Comparison of ENCODE assay signal across 12 mouse cellular contexts in the genomic region with DNA sequence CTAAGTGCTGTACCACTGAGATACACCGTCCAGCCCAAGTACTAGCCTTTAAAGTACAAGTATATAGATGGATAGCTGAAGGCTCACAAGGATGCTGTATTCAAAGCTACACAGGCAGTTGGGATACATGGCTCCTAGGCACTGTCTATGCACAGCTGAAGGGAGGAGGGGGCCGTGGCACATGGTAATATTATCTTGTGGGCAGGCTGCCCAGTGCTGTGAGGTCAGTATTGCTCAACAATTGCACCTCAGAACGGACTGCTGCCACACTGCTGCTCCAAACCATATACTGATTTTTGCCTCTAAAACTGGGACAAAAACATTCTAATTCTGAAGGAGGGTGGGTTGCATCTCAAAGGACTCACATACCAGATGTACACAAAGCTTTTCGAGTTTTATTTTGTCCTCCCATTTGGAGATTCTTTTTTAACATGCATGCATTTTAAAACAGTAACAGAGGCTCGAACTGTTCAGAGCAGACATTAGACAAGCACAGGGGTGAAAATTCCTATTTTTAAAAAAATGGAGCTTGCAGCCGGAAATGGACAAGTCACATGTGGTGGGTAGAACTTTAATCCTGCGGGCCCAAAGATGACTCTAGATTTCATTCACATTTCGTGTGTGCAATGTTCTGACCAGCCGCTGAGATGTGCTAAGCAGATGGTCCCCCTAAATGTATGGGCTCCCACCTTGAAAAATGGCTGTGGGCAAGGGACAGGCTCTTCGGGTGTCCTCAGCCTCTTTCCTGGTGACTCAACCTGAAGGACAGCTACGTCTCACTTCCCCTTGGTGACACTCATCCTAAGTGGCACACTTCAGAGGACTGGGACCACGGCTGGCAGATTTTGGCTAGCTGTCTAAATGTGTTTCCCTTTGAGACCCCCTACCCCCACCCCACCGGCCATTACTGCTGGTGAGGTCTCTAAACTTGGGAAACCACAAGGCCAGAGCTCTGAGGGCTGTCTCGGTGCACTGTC. TPM values are rescaled to one million over a fixed set of nuclear protein-coding genes. Genes with fewer than 3 reads are reported as not detected.
DNase-seq lines count a peak whose midpoint lies in the region; ATAC-seq and TF ChIP-seq lines count a peak whose summit lies in the region.
"Had no signal": no experiment of that assay in that cellular context is flagged by ENCODE, and none has a peak within 500 bp of the region (broad histone marks: within the 10 kb centered on the region; RNA-seq: fewer than 3 reads in every experiment).

No protein-coding gene starts in this region.

- DNase-seq in cerebellum, postnatal 14 days: peak; percentile 35 to 52
- DNase-seq in cerebellum, adult 8-10 months: no peak
- no peak for DNase-seq in Muller cell, postnatal 12 days (ENCODE audit: inconsistent ontology term)
- no peak for DNase-seq in midbrain, embryonic 14.5 days
- DNase-seq: embryo, embryonic 11 days; layer of hippocampus, postnatal 36 days had no signal

- WGBS in liver, embryonic 16.5 days (ENCODE audit: insufficient replicate concordance): 73% methylated on average over 14 of the region's 14 CpGs
- WGBS in liver, embryonic 12.5 days (ENCODE audit: insufficient replicate concordance): 68% methylated on average over 14 of the region's 14 CpGs
- whole genome bisulfite sequencing in midbrain, embryonic 14.5 days: 94% methylated on average over 14 of the region's 14 CpGs

- no peaks in the 10 kb centered on the region for H3K27me3 ChIP-seq in liver, embryonic 16.5 days (ENCODE audit: control insufficient read depth, insufficient read depth, low read depth, low read length)
- no peaks in the 10 kb centered on the region for H3K27me3 ChIP-seq in liver, embryonic 12.5 days (replicated peaks)
- no peaks in the 10 kb centered on the region for H3K27me3 ChIP-seq in midbrain, embryonic 14.5 days (ENCODE audit: control insufficient read depth, insufficient read depth, low read length)

- no peak overlapping the region for H3K27ac ChIP-seq in liver, embryonic 16.5 days (ENCODE audit: low read length)
- no peak overlapping the region for H3K27ac ChIP-seq in liver, embryonic 12.5 days
- 0 out of 2 replicates have a peak overlapping the region, but pooled peaks have one; percentile 27 for H3K27ac ChIP-seq in embryonic fibroblast, embryonic 13.5 days (ENCODE audit: insufficient read depth, low read length)
- no peak overlapping the region for H3K27ac ChIP-seq in midbrain, embryonic 14.5 days (replicated peaks; ENCODE audit: low read depth, low read length)
- H3K27ac ChIP-seq: midbrain, embryonic 10.5 days; stomach, postnatal 0 days had no signal

- TF ChIP-seq POLR2A in embryonic fibroblast, embryonic 13.5 days (IDR thresholded peaks at IDR 0.05; ENCODE audit: low read depth, low read length): no peak

- no peak overlapping the region for H3K9ac ChIP-seq in liver, embryonic 16.5 days (ENCODE audit: low read depth, low read length)
- no peak overlapping the region for H3K9ac ChIP-seq in liver, embryonic 12.5 days
- H3K9ac ChIP-seq in midbrain, embryonic 14.5 days (replicated peaks; ENCODE audit: low read length): no peak overlapping the region

- H3K4me3 ChIP-seq in liver, embryonic 16.5 days (ENCODE audit: low read depth, low read length): no peak overlapping the region
- no peak overlapping the region for H3K4me3 ChIP-seq in liver, embryonic 12.5 days
- H3K4me3 ChIP-seq in embryonic fibroblast, embryonic 13.5 days (ENCODE audit: insufficient read depth, low read length): no peak overlapping the region
- no peak overlapping the region for H3K4me3 ChIP-seq in midbrain, embryonic 14.5 days (replicated peaks; ENCODE audit: low read depth, low read length)
- H3K4me3 ChIP-seq: midbrain, embryonic 10.5 days had no signal

- ATAC-seq in liver, embryonic 16.5 days (ENCODE audit: low read depth): peak; percentile 64
- ATAC-seq in liver, embryonic 12.5 days: no peak
- peak; percentile 41; the same call in 1 of the 2 replicates for ATAC-seq in megakaryocyte, adult 5-6 weeks (ENCODE audit: poor library complexity, severe bottlenecking)
- no peak for ATAC-seq in midbrain, embryonic 14.5 days (ENCODE audit: low FRiP score, low TSS enrichment)

- H3K9me3 ChIP-seq in liver, embryonic 16.5 days (replicated peaks; ENCODE audit: control insufficient read depth, low read length): no peaks in the 10 kb centered on the region
- no peaks in the 10 kb centered on the region for H3K9me3 ChIP-seq in liver, embryonic 12.5 days (replicated peaks)
- H3K9me3 ChIP-seq in midbrain, embryonic 14.5 days (ENCODE audit: control insufficient read depth, low read length): no peaks in the 10 kb centered on the region
- H3K9me3 ChIP-seq: midbrain, embryonic 10.5 days had no signal

- no peak overlapping the region for H3K4me2 ChIP-seq in liver, embryonic 16.5 days (ENCODE audit: low read depth, low read length)
- no peak overlapping the region for H3K4me2 ChIP-seq in liver, embryonic 12.5 days
- H3K4me2 ChIP-seq in midbrain, embryonic 14.5 days (ENCODE audit: low read length): no peak overlapping the region

- no peak for TF ChIP-seq CTCF in embryonic fibroblast, embryonic 13.5 days (IDR thresholded peaks at IDR 0.05; ENCODE audit: borderline replicate concordance, insufficient read depth, low read length)

- H3K36me3 ChIP-seq in liver, embryonic 16.5 days (ENCODE audit: control insufficient read depth, insufficient read depth): peaks cover 7% of the 10 kb centered on the region; the same call in 1 of the 2 replicates
- peaks cover 86% of the 10 kb centered on the region for H3K36me3 ChIP-seq in liver, embryonic 12.5 days
- peaks cover 81% of the 10 kb centered on the region for H3K36me3 ChIP-seq in midbrain, embryonic 14.5 days (ENCODE audit: control insufficient read depth, insufficient read depth, low read length)

- no peaks in the 10 kb centered on the region; the same call in 1 of the 2 replicates for H3K4me1 ChIP-seq in liver, embryonic 16.5 days (ENCODE audit: control insufficient read depth, low read depth, low read length)
- peaks cover 11% of the 10 kb centered on the region; the same call in 1 of the 2 replicates for H3K4me1 ChIP-seq in liver, embryonic 12.5 days
- no peaks in the 10 kb centered on the region for H3K4me1 ChIP-seq in embryonic fibroblast, embryonic 13.5 days (ENCODE audit: control insufficient read depth, insufficient read depth, low read length)
- no peaks in the 10 kb centered on the region for H3K4me1 ChIP-seq in midbrain, embryonic 14.5 days (ENCODE audit: control insufficient read depth, insufficient read depth, low read length)
- H3K4me1 ChIP-seq: midbrain, embryonic 10.5 days had no signal

RNA-seq across cellular contexts. Expression of a gene that starts 11.9 kb away (rescaled TPM):
- polyA plus RNA-seq in liver, embryonic 16.5 days (2015; fragmentation: Nextera tagmentation; extraction: Ambion mirVana): 200 and 219 TPM in 2 replicates
- polyA plus RNA-seq in liver, embryonic 12.5 days (2016; fragmentation: Nextera tagmentation; extraction: Ambion mirVana): 364 and 370 TPM in 2 replicates
- polyA plus RNA-seq in embryonic fibroblast, embryonic 13.5 days (2011; ENCODE audit: insufficient read length, low read depth, missing spikeins): 229 and 259 TPM in 2 replicates
- total RNA-seq in megakaryocyte, adult 5-6 weeks (2015): 81.0 and 111 TPM in 2 replicates
- total RNA-seq in megakaryocyte, adult 5-6 weeks (2017): 137 and 179 TPM in 2 replicates
- polyA plus RNA-seq in midbrain, embryonic 14.5 days (2014; fragmentation: Nextera tagmentation; extraction: Ambion mirVana): 456 and 503 TPM in 2 replicates

RNA-seq across cellular contexts. Expression of a gene that starts 14.8 kb away (rescaled TPM):
- 1.6 and 2.1 TPM in 2 replicates for polyA plus RNA-seq in liver, embryonic 16.5 days (2015; fragmentation: Nextera tagmentation; extraction: Ambion mirVana)
- 5.0 and 5.1 TPM in 2 replicates for polyA plus RNA-seq in liver, embryonic 12.5 days (2016; fragmentation: Nextera tagmentation; extraction: Ambion mirVana)
- polyA plus RNA-seq in embryonic fibroblast, embryonic 13.5 days (2011; ENCODE audit: insufficient read length, low read depth, missing spikeins): 42.3 and 54.0 TPM in 2 replicates
- 2.8 and 3.1 TPM in 2 replicates for total RNA-seq in megakaryocyte, adult 5-6 weeks (2015)
- total RNA-seq in megakaryocyte, adult 5-6 weeks (2017): 1.0 and 2.4 TPM in 2 replicates
- 25.5 and 31.2 TPM in 2 replicates for polyA plus RNA-seq in midbrain, embryonic 14.5 days (2014; fragmentation: Nextera tagmentation; extraction: Ambion mirVana)

RNA-seq across cellular contexts. Expression of a gene that starts 29.4 kb away (rescaled TPM):
- 0.35 and 0.65 TPM in 2 replicates for polyA plus RNA-seq in liver, embryonic 16.5 days (2015; fragmentation: Nextera tagmentation; extraction: Ambion mirVana)
- polyA plus RNA-seq in liver, embryonic 12.5 days (2016; fragmentation: Nextera tagmentation; extraction: Ambion mirVana): 0.92 and 1.1 TPM in 2 replicates
- polyA plus RNA-seq in embryonic fibroblast, embryonic 13.5 days (2011; ENCODE audit: insufficient read length, low read depth, missing spikeins): 40.7 and 42.6 TPM in 2 replicates
- 14.9 and 17.3 TPM in 2 replicates for total RNA-seq in megakaryocyte, adult 5-6 weeks (2015)
- 19.6 and 25.7 TPM in 2 replicates for total RNA-seq in megakaryocyte, adult 5-6 weeks (2017)
- polyA plus RNA-seq in midbrain, embryonic 14.5 days (2014; fragmentation: Nextera tagmentation; extraction: Ambion mirVana): 4.8 and 7.7 TPM in 2 replicates

RNA-seq across cellular contexts. Expression of a gene that starts 29.4 kb away (rescaled TPM):
- polyA plus RNA-seq in liver, embryonic 16.5 days (2015; fragmentation: Nextera tagmentation; extraction: Ambion mirVana): 16.5 and 19.8 TPM in 2 replicates
- polyA plus RNA-seq in liver, embryonic 12.5 days (2016; fragmentation: Nextera tagmentation; extraction: Ambion mirVana): 12.6 and 14.7 TPM in 2 replicates
- polyA plus RNA-seq in embryonic fibroblast, embryonic 13.5 days (2011; ENCODE audit: insufficient read length, low read depth, missing spikeins): 39.9 and 42.5 TPM in 2 replicates
- total RNA-seq in megakaryocyte, adult 5-6 weeks (2015): 18.7 and 19.8 TPM in 2 replicates
- total RNA-seq in megakaryocyte, adult 5-6 weeks (2017): 2.3 and 12.8 TPM in 2 replicates
- 17.4 and 21.8 TPM in 2 replicates for polyA plus RNA-seq in midbrain, embryonic 14.5 days (2014; fragmentation: Nextera tagmentation; extraction: Ambion mirVana)

RNA-seq across cellular contexts. Expression of a gene that starts 51.3 kb away (rescaled TPM):
- polyA plus RNA-seq in liver, embryonic 16.5 days (2015; fragmentation: Nextera tagmentation; extraction: Ambion mirVana): 5.4 and 6.0 TPM in 2 replicates
- polyA plus RNA-seq in liver, embryonic 12.5 days (2016; fragmentation: Nextera tagmentation; extraction: Ambion mirVana): 10.7 and 10.9 TPM in 2 replicates
- polyA plus RNA-seq in embryonic fibroblast, embryonic 13.5 days (2011; ENCODE audit: insufficient read length, low read depth, missing spikeins): 14.0 and 16.4 TPM in 2 replicates
- 11.1 and 11.8 TPM in 2 replicates for total RNA-seq in megakaryocyte, adult 5-6 weeks (2015)
- 21.0 and 22.4 TPM in 2 replicates for total RNA-seq in megakaryocyte, adult 5-6 weeks (2017)
- polyA plus RNA-seq in midbrain, embryonic 14.5 days (2014; fragmentation: Nextera tagmentation; extraction: Ambion mirVana): 10.9 and 13.2 TPM in 2 replicates

Comparison
In these comparisons a context has a peak if more than half of its experiments do, and no peak if none do; other contexts are left out.
1. DNase-seq: peak in cerebellum, postnatal 14 days (2 of 2); none in cerebellum, adult 8-10 months (single experiment), Muller cell, postnatal 12 days (single experiment) and midbrain, embryonic 14.5 days (single experiment).
2. ATAC-seq: peak in liver, embryonic 16.5 days (single experiment) and megakaryocyte, adult 5-6 weeks (single experiment); none in liver, embryonic 12.5 days (single experiment) and midbrain, embryonic 14.5 days (single experiment).